Mouse (Mus musculus) kidney, postnatal 10 days (tissue): ENCODE data around the gene Scaper.

Source experiments
- DNase-seq: peaks from one replicate; pipeline ENCODE4 v3.0.0; 2021; ENCODE audit warnings: mixed read lengths

Scaper gene

GRCm38 (mm10) chr9:55539006-55539405 is 398.9 kb downstream of the Scaper start:
- no peak for DNase-seq

GRCm38 (mm10) chr9:55538377-55538776 is 399.5 kb downstream of the Scaper start, which contains the start of gene Isl2:
Gene Isl2, plus strand, starts transcription at chr9:55538672.
- DNase-seq, result peak; percentile 49

GRCm38 (mm10) chr9:55535907-55536306 is 402.0 kb downstream of the Scaper start:
- peak; percentile 85 for DNase-seq

DNA sequence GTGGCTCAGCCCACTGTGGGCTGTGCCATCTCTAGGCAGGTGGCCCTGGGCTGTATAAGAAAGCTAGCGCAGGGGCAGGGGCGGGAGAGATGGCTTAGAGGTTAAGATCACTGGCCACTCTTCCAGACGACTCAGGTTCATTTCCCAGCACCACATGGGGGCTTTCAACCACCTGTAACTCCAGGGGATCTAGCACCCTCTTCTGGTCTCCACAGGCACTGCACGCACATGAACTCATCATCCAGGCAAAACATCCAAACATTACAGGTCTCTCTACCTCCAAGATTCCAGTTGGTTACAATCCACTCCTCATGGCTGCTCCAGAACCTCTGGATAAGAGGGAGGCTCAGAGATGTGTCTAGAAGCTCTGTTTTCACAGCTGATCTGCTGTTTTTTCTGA is 412.2 kb downstream of the Scaper start:
- DNase-seq, result no peak

DNA sequence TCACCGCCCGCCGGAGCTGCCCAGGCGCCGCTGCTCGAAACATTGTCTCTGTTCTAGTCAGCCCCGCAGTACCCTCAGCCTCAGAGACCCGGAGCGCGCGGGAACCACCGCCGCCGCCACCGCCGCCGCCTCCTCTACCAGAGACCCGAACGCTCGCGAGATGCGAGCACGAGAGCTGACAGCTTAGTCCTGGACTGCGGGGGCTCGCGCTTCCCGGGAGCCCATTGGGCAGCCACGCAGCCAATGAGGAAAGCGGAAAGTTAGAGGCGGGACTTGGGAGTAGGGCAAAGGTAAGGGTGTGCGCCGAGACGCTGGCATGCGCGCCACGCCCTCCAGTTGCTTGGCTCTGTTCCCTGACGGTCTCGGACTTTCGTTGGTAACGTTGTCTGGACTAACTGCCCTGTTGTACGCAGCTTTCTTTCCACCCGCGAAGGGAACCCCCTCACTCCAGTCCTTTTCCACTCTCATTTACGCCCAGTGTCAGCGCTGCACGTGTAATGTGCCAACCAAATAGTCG is 425.8 kb downstream of the Scaper start, which contains the start of gene Etfa:
Gene Etfa (minus strand): TSS at position 217 of the 517 bp plus-strand sequence.
- DNase-seq, result peak; percentile 97

- DNase-seq, result peak; percentile 74
Observed at GRCm38 (mm10) chr9:55511521-55511993, 426.4 kb downstream of the Scaper start.

DNA sequence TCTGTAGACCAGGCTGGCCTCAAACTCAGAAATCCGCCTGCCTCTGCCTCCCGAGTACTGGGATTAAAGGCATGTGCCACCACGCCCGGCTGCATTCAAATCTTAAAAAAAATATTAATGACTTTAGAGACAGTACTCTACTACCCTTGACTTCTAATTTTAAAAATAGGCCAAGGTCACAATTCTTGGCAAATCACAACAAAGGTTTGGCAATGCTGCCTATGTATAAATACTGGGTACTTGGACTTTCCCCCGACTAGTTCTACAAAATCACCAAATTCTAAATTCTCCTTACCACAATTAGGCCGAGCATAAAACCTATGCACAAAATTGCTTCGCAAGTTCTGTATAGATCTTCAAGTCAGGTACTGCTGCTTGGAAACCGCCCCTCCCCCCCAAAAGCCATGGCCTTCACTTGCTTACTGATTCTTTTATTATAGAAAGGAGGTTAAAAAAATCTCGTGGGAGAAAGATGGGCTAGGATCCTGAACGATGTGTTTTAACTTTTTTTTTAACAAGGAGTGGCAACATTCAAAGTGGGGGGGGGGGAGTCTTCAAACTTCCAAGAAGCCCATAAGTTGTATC is 427.2 kb downstream of the Scaper start:
- DNase-seq, result peak; percentile 28

DNA sequence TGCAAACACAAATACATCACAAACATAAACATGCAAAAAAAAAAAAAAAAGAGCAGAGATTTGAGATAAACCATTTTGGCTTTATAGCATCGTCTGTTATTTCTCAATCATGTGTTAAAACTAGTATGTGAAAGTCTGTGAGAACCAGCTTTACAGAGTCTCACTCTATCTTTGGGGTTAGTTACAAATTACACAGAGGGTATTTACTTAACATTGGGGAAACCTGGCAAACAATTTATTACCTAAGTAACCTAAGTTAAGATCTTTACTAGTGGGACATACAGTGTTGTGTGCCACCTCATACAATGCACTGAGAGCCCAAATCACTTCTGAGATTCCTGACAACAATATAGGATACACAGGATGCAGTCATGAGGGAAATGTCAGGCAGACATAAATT is 428.2 kb downstream of the Scaper start:
- no peak for DNase-seq

GRCm38 (mm10) chr9:55508701-55509100 is 429.2 kb downstream of the Scaper start:
- no peak for DNase-seq

GRCm38 (mm10) chr9:55507922-55508321 is 430.0 kb downstream of the Scaper start:
- DNase-seq, result peak; percentile 30
